Mouse (Mus musculus) lung, postnatal 0 days (tissue): ENCODE data around the gene Adcy7.

Source experiments
- CTCF ChIP-seq: IDR thresholded peaks from 2 replicates; pipeline ENCODE4 v1.5.1; 2016; ENCODE audit warnings: antibody characterized with exemption, mild to moderate bottlenecking
- EP300 ChIP-seq: IDR thresholded peaks from 2 replicates; pipeline ENCODE4 v1.6.1; 2016; ENCODE audit warnings: antibody characterized with exemption, mild to moderate bottlenecking, control low read depth

- TF ChIP-seq CTCF (peak; percentile 51), EP300 (no peak)
Observed at GRCm38 (mm10) chr8:88349046-88349445, 76.8 kb downstream of the Adcy7 start.
